Mouse (Mus musculus): ENCODE results near the gene Fndc5. TPM values are rescaled to one million over a fixed set of nuclear protein-coding genes. Genes with fewer than 3 reads are reported as not detected.
A peak's percentile ranks its signal among the peaks of the same experiment; 100 is the strongest.

Fndc5 gene
- polyA plus RNA-seq, 1 experiment from 2014 or later: 1.3 TPM

GRCm38 (mm10) chr4:129120520-129121445 is 16.0 kb upstream of the Fndc5 start:
- Histone ChIP-seq H3K4me1 (ENCODE audit: control insufficient read depth, insufficient read depth, low read length) (peaks cover 31% of the 10 kb centered on the region), H3K27me3 (replicated peaks; ENCODE audit: control insufficient read depth, insufficient read depth, low read length) (peaks cover 21% of the 10 kb centered on the region), H3K4me2 (ENCODE audit: low read length) (peak overlapping the region; percentile 91), H3K36me3 (ENCODE audit: control insufficient read depth, insufficient read depth, low read length) (no peaks in the 10 kb centered on the region), H3K9ac (ENCODE audit: low read length) (peak overlapping the region; percentile 72), H3K9me3 (replicated peaks; ENCODE audit: control insufficient read depth, low read length) (no peaks in the 10 kb centered on the region), H3K27ac (ENCODE audit: low read depth, low read length) (no peak overlapping the region; the same call in 1 of the 2 replicates), H3K4me3 (ENCODE audit: low read depth, low read length) (peak overlapping the region; percentile 48)
- WGBS: under 1% methylated on average over 46 of the region's 59 CpGs
- DNase-seq (ENCODE audit: low spot score): no peak
- ATAC-seq: peak; percentile 54

GRCm38 (mm10) chr4:129121569-129122086 is 15.2 kb upstream of the Fndc5 start, which contains the start of gene Hpca:
Gene Hpca, minus strand, starts transcription at chr4:129122036.
- ATAC-seq: peak; percentile 19; the same call in 1 of the 2 replicates
- no peak for DNase-seq (ENCODE audit: low spot score)
- Histone ChIP-seq H3K4me1 (ENCODE audit: control insufficient read depth, insufficient read depth, low read length) (peaks cover 34% of the 10 kb centered on the region), H3K27me3 (replicated peaks; ENCODE audit: control insufficient read depth, insufficient read depth, low read length) (peaks cover 21% of the 10 kb centered on the region), H3K36me3 (ENCODE audit: control insufficient read depth, insufficient read depth, low read length) (no peaks in the 10 kb centered on the region), H3K9me3 (replicated peaks; ENCODE audit: control insufficient read depth, low read length) (no peaks in the 10 kb centered on the region), H3K4me3 (ENCODE audit: low read depth, low read length) (peak within 1 kb of the TSS; percentile 48), H3K4me2 (ENCODE audit: low read length) (peak within 1 kb of the TSS; percentile 91), H3K9ac (ENCODE audit: low read length) (peak within 1 kb of the TSS; percentile 72), H3K27ac (ENCODE audit: low read depth, low read length) (no peak within 1 kb of the TSS; the same call in 1 of the 2 replicates)
- WGBS: under 1% methylated on average over 17 of the region's 17 CpGs

GRCm38 (mm10) chr4:129122107-129122506 is 14.7 kb upstream of the Fndc5 start:
- H3K4me3 ChIP-seq (ENCODE audit: low read depth, low read length): no peak overlapping the region
- peak overlapping the region; percentile 91; the same call in 1 of the 2 replicates for H3K4me2 ChIP-seq (ENCODE audit: low read length)
- DNase-seq (ENCODE audit: low spot score) (no peak), ATAC-seq (no peak)
- 30% methylated on average over 9 of the region's 9 CpGs for WGBS
- peaks cover 34% of the 10 kb centered on the region for H3K4me1 ChIP-seq (ENCODE audit: control insufficient read depth, insufficient read depth, low read length)
- no peaks in the 10 kb centered on the region for H3K9me3 ChIP-seq (replicated peaks; ENCODE audit: control insufficient read depth, low read length)
- peaks cover 21% of the 10 kb centered on the region for H3K27me3 ChIP-seq (replicated peaks; ENCODE audit: control insufficient read depth, insufficient read depth, low read length)
- no peaks in the 10 kb centered on the region for H3K36me3 ChIP-seq (ENCODE audit: control insufficient read depth, insufficient read depth, low read length)
- no peak overlapping the region for H3K9ac ChIP-seq (ENCODE audit: low read length)
- H3K27ac ChIP-seq (ENCODE audit: low read depth, low read length): no peak overlapping the region

- H3K4me2 ChIP-seq (ENCODE audit: low read length): no peak overlapping the region
- H3K36me3 ChIP-seq (ENCODE audit: control insufficient read depth, insufficient read depth, low read length): no peaks in the 10 kb centered on the region
- DNase-seq (ENCODE audit: low spot score) (no peak), ATAC-seq (0 out of 2 replicates have a peak, but pooled peaks have one; percentile 30)
- H3K27ac ChIP-seq (ENCODE audit: low read depth, low read length): no peak overlapping the region
- H3K9ac ChIP-seq (ENCODE audit: low read length): no peak overlapping the region
- whole genome bisulfite sequencing: 35% methylated on average over 8 of the region's 8 CpGs
- peaks cover 21% of the 10 kb centered on the region for H3K27me3 ChIP-seq (replicated peaks; ENCODE audit: control insufficient read depth, insufficient read depth, low read length)
- peaks cover 34% of the 10 kb centered on the region for H3K4me1 ChIP-seq (ENCODE audit: control insufficient read depth, insufficient read depth, low read length)
- H3K9me3 ChIP-seq (replicated peaks; ENCODE audit: control insufficient read depth, low read length): no peaks in the 10 kb centered on the region
- no peak overlapping the region for H3K4me3 ChIP-seq (ENCODE audit: low read depth, low read length)
Observed at GRCm38 (mm10) chr4:129122719-129123118, 14.1 kb upstream of the Fndc5 start.

- H3K27ac ChIP-seq (ENCODE audit: low read depth, low read length): peak overlapping the region; percentile 52; the same call in 1 of the 2 replicates
- DNase-seq (ENCODE audit: low spot score) (peak; percentile 85), ATAC-seq (peak; percentile 60)
- H3K4me3 ChIP-seq (ENCODE audit: low read depth, low read length): no peak overlapping the region
- no peaks in the 10 kb centered on the region for H3K9me3 ChIP-seq (replicated peaks; ENCODE audit: control insufficient read depth, low read length)
- H3K4me2 ChIP-seq (ENCODE audit: low read length): peak overlapping the region; percentile 40
- peaks cover 19% of the 10 kb centered on the region for H3K27me3 ChIP-seq (replicated peaks; ENCODE audit: control insufficient read depth, insufficient read depth, low read length)
- no peak overlapping the region for H3K9ac ChIP-seq (ENCODE audit: low read length)
- H3K4me1 ChIP-seq (ENCODE audit: control insufficient read depth, insufficient read depth, low read length): peaks cover 43% of the 10 kb centered on the region
- 6% methylated on average over 13 of the region's 13 CpGs for WGBS
- no peaks in the 10 kb centered on the region for H3K36me3 ChIP-seq (ENCODE audit: control insufficient read depth, insufficient read depth, low read length)
Observed at GRCm38 (mm10) chr4:129124652-129125146, 12.1 kb upstream of the Fndc5 start.

GRCm38 (mm10) chr4:129125736-129126451 is 10.9 kb upstream of the Fndc5 start:
- ATAC-seq (no peak), DNase-seq (ENCODE audit: low spot score) (no peak)
- Histone ChIP-seq H3K27me3 (replicated peaks; ENCODE audit: control insufficient read depth, insufficient read depth, low read length) (peaks cover 11% of the 10 kb centered on the region; the same call in 1 of the 2 replicates), H3K9me3 (replicated peaks; ENCODE audit: control insufficient read depth, low read length) (no peaks in the 10 kb centered on the region), H3K4me1 (ENCODE audit: control insufficient read depth, insufficient read depth, low read length) (peaks cover 41% of the 10 kb centered on the region), H3K27ac (ENCODE audit: low read depth, low read length) (no peak overlapping the region), H3K4me3 (ENCODE audit: low read depth, low read length) (peak overlapping the region; percentile 15; the same call in 1 of the 2 replicates), H3K36me3 (ENCODE audit: control insufficient read depth, insufficient read depth, low read length) (no peaks in the 10 kb centered on the region), H3K4me2 (ENCODE audit: low read length) (peak overlapping the region; percentile 40), H3K9ac (ENCODE audit: low read length) (no peak overlapping the region)
- WGBS: 7% methylated on average over 19 of the region's 19 CpGs

- H3K9me3 ChIP-seq (replicated peaks; ENCODE audit: control insufficient read depth, low read length): no peaks in the 10 kb centered on the region
- DNase-seq (ENCODE audit: low spot score): peak; percentile 68
- H3K4me2 ChIP-seq (ENCODE audit: low read length): no peak overlapping the region
- peaks cover 28% of the 10 kb centered on the region for H3K4me1 ChIP-seq (ENCODE audit: control insufficient read depth, insufficient read depth, low read length)
- 63% methylated on average over 13 of the region's 13 CpGs for WGBS
- no peaks in the 10 kb centered on the region for H3K27me3 ChIP-seq (replicated peaks; ENCODE audit: control insufficient read depth, insufficient read depth, low read length)
- no peak overlapping the region for H3K27ac ChIP-seq (ENCODE audit: low read depth, low read length)
- H3K4me3 ChIP-seq (ENCODE audit: low read depth, low read length): no peak overlapping the region
- no peaks in the 10 kb centered on the region for H3K36me3 ChIP-seq (ENCODE audit: control insufficient read depth, insufficient read depth, low read length)
- no peak for ATAC-seq
- H3K9ac ChIP-seq (ENCODE audit: low read length): no peak overlapping the region
Observed at GRCm38 (mm10) chr4:129128582-129129338, 8.0 kb upstream of the Fndc5 start.

- ATAC-seq (no peak), DNase-seq (ENCODE audit: low spot score) (no peak)
- 36% methylated on average over 9 of the region's 9 CpGs for WGBS
- no peaks in the 10 kb centered on the region for H3K9me3 ChIP-seq (replicated peaks; ENCODE audit: control insufficient read depth, low read length)
- no peak overlapping the region for H3K4me3 ChIP-seq (ENCODE audit: low read depth, low read length)
- no peaks in the 10 kb centered on the region for H3K36me3 ChIP-seq (ENCODE audit: control insufficient read depth, insufficient read depth, low read length)
- no peak overlapping the region for H3K4me2 ChIP-seq (ENCODE audit: low read length)
- H3K4me1 ChIP-seq (ENCODE audit: control insufficient read depth, insufficient read depth, low read length): peaks cover 28% of the 10 kb centered on the region
- H3K27ac ChIP-seq (ENCODE audit: low read depth, low read length): no peak overlapping the region
- H3K9ac ChIP-seq (ENCODE audit: low read length): no peak overlapping the region
- no peaks in the 10 kb centered on the region for H3K27me3 ChIP-seq (replicated peaks; ENCODE audit: control insufficient read depth, insufficient read depth, low read length)
Observed at GRCm38 (mm10) chr4:129129387-129129786, 7.4 kb upstream of the Fndc5 start.
